Mouse (Mus musculus): Measurements from ENCODE around the gene Ubxn2a.

GRCm38 (mm10) chr12:4885062-4885461 is 22.4 kb downstream of the Ubxn2a start:
- no peak for TF ChIP-seq POLR2AphosphoS5 (IDR thresholded peaks at IDR 0.05; ENCODE audit: insufficient replicate concordance, low read depth, low read length)
- TF ChIP-seq CTCF (IDR thresholded peaks at IDR 0.05; ENCODE audit: low read depth, low read length) = no peak
- TF ChIP-seq GATA1 (IDR thresholded peaks at IDR 0.05; ENCODE audit: borderline replicate concordance, low read length) = no peak
- no peak for TF ChIP-seq GATA2 (IDR thresholded peaks at IDR 0.05; ENCODE audit: borderline replicate concordance, low read depth, low read length)
- no peak for TF ChIP-seq TAL1 (conservative IDR thresholded peaks at IDR 0.05; ENCODE audit: low read depth, low read length)

Data from G1E (cell line).